Mouse (Mus musculus) 3134 (cell line): ENCODE measurements at regions not wholly inside any gene's neighbourhood (a gene's known extent, or its start where the extent isn't known, plus 50 kb on each side); places are given as distances from the start of the nearest gene placed in this dataset.

ENCODE experiments used
- DNase-seq: peaks from one replicate; pipeline ENCODE4 v3.0.0-alpha.2; 2011; ENCODE audit warnings: low spot score; ENCODE audit not compliant: insufficient read length; ENCODE audit errors: extremely low read depth

- DNase-seq: no peak
These were observed 152.9 kb upstream of the Zic3 start for GRCm38 (mm10) chrX:57869648-57870047.

GRCm38 (mm10) chrX:57916705-57917104 lies 105.8 kb upstream of the Zic3 start:
- DNase-seq: no peak

GRCm38 (mm10) chrX:57917441-57918145 lies 104.9 kb upstream of the Zic3 start:
- DNase-seq: no peak

- no peak for DNase-seq
These were observed 104.1 kb upstream of the Zic3 start for GRCm38 (mm10) chrX:57918181-57919115.

GRCm38 (mm10) chrX:57919886-57920285 lies 102.6 kb upstream of the Zic3 start:
- DNase-seq: no peak

- DNase-seq: no peak
These were observed 102.1 kb upstream of the Zic3 start for GRCm38 (mm10) chrX:57920376-57920775.

GRCm38 (mm10) chrX:57921294-57921693 lies 101.2 kb upstream of the Zic3 start:
- DNase-seq: no peak

- DNase-seq: no peak
These were observed 100.6 kb upstream of the Zic3 start for GRCm38 (mm10) chrX:57921821-57922449.

GRCm38 (mm10) chrX:57923836-57924235 lies 98.7 kb upstream of the Zic3 start:
- no peak for DNase-seq

- peak; percentile 6 for DNase-seq
These were observed 86.9 kb upstream of the Zic3 start for GRCm38 (mm10) chrX:57935621-57936020.

- DNase-seq: no peak
These were observed 84.2 kb upstream of the Zic3 start for GRCm38 (mm10) chrX:57938248-57938836.

- DNase-seq: no peak
These were observed 71.6 kb upstream of the Zic3 start for GRCm38 (mm10) chrX:57950896-57951295.

GRCm38 (mm10) chrX:57951301-57951700 lies 71.2 kb upstream of the Zic3 start:
- DNase-seq: no peak

GRCm38 (mm10) chrX:57954594-57955185 lies 67.8 kb upstream of the Zic3 start:
- no peak for DNase-seq
